Mouse (Mus musculus) retina, adult 2 months (tissue): Measurements from ENCODE around the gene Apom.
"Not testable (repeated sequence)": the region's sequence is repeated elsewhere in the genome, so short reads cannot be mapped to it uniquely, and the experiment has no call there.

ENCODE experiments used
- DNase-seq: peaks from one replicate; pipeline ENCODE4 v3.0.0-alpha.2; 2012; ENCODE audit warnings: low read depth, low spot score

The Apom gene

DNA sequence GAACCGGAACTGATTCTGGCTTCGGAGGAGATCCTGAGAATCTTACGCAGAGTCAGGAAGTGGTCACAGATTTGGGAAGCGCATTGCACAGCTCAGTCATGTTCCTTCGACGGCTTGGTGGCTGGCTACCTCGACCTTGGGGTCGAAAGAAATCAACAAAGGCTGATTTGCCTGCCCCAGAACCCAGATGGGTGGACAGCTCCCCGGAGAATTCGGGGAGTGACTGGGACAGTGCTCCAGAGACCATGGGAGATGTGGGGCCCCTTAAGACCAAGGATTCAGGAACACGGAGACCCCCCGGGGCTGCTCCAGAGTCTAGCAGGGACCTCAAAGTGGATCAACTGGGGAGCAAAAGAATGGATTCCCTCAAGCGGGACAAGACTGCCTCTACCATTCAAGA is 4.8 kb downstream of the Apom start:
- DNase-seq, result no peak

DNA sequence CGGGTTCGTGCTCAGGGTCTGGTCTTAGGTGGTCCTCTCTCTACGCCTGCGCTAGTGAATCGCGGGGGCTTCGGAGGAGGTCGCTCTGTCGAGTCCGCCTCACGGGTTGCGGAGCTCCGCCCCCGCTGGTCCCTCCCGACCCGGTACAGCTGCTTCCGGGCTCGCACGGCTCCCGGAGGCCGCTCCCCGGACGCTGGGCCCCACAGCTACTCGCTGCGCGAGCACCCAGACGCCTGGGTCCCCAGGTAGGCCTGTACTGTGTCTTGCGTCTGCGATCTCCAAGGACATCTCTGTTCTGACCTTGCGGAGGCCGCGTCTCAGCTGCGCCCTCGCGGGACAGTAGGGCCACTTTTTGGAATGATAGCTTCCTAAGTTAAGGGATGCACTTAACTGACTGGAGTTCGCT is 5.6 kb downstream of the Apom start, which contains the start of gene D17H6S53E:
D17H6S53E (plus strand) TSS at position 168 of the 406 bp plus-strand sequence.
- peak; percentile 26 for DNase-seq

DNA sequence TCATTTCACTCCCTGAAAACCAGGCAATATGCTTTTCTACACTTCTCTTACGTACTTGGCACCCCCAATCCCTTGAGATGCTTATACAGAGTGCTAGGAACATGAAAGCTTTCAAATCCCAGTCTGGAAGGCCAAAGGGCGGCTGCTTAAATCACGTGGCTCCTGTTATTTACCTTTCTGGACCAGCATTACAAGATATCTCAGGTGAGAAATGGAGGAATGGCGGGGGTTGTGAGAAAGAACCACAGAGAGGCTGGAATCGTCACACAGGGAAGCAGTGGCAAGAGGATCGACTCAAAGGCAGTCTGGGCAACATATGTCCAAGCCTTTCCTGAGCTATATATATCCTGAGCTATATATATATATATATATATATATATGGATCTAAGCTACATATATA is 6.3 kb downstream of the Apom start:
- DNase-seq, result no peak

DNA sequence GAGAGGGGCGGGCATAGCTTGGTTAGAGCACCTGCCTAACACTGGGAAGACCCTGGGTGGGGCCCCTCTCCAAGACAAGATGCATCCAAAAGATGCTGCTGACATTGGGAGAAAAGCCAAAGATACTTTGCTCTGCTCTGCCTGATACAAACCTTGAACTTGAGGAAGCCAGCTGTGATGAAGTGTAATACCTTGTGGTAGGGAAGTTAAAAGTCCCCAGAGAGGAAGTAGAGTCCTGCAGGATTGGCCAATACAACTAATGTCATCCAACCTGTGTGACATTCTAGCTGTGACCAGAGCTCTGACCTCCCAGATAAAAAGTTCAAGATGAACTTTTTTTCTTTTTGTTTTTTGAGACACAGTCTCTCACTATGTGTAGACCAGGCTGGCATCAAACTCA is 6.8 kb downstream of the Apom start:
- DNase-seq, result no peak

DNA sequence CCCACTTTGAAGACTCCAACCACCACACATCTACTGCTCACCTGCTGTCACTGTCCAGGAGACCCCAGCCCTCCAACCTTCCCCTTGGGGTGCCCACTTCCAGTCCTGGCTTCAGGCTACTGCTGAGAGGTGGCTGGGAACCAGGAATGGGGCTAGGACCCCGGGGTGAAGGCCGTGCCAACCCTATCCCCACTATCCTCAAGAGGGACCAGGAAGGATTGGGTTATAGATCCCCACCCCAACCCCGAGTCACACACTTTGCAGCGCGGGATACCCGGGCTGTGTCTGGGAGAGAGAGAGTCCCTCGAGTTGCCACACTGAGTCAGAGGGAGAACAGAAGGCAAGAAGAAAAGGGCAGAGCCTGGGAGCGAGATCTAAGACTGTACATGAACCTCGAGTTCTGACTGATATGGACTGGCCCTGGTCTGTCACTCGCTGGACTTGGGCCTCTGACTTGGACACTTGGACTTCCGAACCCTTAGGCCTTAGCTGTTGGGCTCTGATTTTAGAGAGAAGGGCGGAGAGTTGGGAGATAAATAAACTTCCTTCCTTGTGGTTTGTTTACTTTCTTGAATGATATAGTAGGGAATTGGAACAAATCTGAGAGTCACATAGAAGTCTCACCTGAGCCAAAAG is 7.5 kb downstream of the Apom start:
- DNase-seq, result not testable (repeated sequence)

DNA sequence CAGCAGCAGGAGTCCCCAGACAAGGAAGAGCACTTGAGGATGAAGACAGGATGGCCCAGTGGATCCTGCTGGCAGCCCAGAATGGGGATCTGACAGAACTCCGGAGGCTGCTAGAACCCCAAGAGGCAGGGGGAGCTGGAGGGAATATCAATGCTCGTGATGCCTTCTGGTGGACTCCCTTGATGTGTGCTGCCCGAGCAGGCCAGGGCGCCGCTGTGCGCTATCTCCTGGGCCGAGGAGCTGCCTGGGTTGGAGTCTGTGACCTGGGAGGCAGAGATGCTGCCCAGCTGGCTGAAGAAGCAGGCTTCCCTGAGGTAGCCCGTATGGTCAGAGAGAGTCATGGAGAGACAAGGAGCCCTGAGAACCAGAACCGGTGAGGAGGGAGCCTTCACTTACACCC is 8.6 kb downstream of the Apom start:
- DNase-seq, result not testable (repeated sequence)

DNA sequence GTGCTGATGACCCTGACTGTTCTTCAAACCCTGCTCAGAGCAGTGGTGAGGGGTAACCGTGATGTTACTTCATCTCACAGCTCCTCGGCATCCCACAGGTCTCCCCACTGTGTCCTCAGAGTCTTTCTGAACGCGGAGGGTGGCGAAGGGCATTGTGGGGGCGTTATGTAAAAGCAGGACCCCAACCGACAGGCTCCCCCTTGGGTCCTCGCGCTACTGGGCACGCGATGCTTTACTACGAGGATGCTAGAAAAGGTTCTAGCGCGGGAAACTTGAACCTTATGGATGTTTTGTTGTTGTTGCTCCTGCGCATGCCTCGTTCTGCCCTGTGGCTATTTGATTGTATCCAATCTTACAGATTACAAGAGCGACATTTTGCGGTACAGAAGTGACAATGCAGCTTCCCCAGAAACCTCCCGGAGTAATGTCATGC is 10.0 kb downstream of the Apom start, which contains the start of gene Csnk2b:
Csnk2b (minus strand) TSS at position 183 of the 433 bp plus-strand sequence.
- peak; percentile 33 for DNase-seq

DNA sequence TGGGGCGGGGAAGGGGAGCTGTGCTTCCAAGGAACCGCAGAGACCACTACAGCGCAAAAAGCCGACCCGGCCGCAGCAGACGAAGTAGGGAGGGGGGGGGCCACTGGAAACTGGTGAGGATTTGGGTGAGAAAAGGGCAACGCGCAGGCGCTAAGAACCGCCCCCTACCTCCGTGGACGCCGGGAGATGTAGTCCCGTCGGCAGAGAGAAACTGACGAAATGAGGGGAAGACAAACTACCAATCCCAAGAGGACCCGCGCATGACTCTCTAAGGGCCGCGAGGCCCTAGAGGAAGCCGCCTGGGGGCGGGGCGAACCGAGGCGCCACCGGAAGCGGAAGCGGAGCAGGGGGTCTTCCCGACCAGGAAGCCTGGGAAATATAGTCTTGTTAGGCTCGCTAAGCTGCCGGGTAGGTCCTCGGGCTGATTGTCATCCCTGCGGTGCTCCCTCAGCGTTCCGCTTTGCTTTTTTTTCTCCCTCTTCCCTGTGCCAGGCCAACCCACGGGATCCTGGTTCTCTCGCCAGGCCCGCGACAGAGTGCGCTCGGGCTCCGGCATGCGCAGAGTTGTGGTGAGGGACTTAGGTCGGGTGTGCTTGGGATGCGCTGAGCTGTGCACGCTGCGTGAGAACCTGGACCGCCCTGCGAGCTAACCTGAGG is 10.6 kb downstream of the Apom start, which contains the start of gene Gpank1:
Gpank1 (plus strand) TSS at position 313 of the 657 bp plus-strand sequence.
- DNase-seq, result peak; percentile 95

DNA sequence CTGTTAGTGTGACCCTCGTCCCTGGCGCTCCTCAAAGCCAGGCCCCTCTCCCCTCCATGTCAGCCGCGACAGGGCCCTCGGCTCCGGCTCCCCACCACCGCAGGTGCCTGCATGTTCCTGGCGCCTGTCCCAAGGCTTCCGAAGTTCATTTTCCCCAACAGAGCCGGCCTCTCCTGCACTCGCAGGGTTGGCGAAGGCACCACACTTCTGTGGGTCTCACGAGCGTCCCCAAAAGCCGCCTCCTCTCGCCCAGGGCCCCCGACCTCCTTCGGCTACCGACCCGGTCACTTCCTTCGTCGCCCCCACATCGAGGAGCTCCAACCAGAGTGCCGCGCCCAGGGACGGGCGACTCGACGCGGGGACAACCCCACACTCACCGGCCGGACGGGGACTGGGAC is 11.1 kb downstream of the Apom start:
- no peak for DNase-seq

DNA sequence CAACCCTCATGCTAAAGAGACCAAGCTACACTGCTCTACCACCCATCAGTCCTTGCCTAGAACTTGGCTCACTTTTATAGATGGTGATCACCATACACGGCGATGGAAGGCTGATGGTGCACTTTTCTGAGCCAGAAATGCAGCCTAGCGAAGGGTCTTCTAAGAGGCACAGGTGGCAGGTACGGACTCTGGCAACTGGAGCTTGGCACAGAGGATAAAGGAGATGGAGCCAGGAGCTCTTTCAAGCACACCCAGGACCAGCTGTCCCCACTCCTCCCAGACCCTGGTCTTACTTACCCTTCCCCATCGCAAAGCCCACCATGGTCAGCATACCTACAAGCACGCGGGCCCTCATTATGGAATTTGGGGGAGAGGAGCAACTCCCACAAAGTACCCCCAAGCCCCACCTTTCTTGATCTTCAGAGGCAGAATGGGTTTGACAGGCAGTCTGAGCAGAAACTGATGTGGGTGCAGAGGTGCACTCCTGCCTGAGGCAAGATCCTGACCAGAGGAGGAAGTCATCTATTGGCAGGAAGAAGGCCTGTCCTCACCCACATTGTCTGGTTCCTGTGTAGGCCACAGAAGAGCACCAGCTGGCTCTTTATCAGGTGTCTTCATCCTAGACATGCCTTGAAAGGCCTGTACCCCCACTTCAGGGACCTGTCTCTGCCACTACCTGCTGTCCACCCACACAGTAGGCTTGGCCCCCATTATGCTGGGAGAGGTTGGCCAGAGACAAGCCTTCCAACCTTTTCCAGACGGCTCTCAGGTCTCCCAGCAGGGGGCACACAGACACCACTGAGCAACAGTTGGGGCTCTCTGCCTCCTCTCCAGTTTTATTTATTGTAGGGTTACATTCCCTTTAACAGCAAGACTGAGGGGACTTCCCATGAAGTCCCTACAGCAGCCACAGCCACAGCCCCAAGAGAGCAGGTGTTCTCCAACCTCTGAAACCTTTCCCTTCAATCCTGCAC is 16.5 kb downstream of the Apom start, which contains the start of gene Ly6g5b:
Ly6g5b (minus strand) TSS at position 383 of the 974 bp plus-strand sequence.
- DNase-seq, result no peak

DNA sequence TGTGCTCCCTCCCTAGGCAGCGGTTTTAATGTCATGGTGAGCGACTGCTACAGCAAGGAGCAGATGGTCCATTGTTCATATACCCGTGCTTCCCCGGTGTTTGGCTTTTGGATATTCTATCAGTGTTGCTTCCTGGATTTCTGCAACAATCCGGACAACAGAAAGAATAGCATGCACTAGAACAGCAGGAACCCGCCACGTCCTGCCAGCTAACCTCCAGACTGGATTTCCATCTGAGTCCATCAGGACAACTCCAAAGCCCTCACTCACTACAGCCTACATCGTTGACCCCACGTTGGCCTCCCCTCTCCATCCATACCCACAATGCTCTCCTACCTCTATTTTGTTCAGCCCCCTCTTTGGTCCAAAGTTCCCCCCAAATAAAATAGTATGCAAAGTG is 20.1 kb downstream of the Apom start:
- no peak for DNase-seq

DNA sequence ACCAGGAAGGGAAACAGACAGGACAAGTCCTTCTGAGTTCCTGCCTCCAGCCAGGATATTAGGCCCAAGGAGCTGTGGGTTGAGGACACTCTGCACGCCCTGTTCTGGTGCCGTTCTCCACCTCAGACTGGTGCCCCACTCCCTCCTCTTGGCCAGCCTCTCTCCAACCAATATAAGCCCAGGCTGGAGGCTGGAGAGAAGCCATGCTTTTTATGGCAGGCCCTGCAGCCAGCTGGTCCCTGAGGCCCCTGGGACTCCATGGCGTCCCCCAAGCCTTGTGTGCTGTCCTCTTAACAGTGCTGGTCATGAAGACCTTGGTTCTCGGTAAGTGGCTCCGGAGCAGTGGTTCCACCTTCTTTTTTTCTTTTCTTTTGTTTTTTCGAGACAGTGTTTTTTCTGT is 23.8 kb downstream of the Apom start, which contains the start of gene Ly6g5c:
Ly6g5c (plus strand) TSS at position 183 of the 400 bp plus-strand sequence.
- DNase-seq, result no peak

DNA sequence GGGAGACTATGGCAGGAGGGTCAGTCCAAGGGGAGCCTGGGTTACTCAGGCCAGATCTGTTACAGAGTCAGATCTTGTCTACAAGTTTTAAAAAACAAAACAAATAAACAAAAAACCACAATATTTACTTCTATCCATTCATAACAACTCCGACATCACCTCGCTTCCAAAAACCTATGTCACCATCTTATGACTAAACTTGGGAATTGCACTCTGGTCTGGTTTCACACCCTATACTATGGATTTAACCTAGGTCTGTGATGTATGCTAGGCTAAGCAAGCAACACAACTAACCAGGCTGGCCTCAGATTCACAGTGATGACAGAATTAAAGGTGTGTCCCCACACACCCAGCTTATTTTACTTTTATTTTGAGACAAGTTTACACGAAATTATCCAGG is 25.3 kb downstream of the Apom start:
- no peak for DNase-seq

DNA sequence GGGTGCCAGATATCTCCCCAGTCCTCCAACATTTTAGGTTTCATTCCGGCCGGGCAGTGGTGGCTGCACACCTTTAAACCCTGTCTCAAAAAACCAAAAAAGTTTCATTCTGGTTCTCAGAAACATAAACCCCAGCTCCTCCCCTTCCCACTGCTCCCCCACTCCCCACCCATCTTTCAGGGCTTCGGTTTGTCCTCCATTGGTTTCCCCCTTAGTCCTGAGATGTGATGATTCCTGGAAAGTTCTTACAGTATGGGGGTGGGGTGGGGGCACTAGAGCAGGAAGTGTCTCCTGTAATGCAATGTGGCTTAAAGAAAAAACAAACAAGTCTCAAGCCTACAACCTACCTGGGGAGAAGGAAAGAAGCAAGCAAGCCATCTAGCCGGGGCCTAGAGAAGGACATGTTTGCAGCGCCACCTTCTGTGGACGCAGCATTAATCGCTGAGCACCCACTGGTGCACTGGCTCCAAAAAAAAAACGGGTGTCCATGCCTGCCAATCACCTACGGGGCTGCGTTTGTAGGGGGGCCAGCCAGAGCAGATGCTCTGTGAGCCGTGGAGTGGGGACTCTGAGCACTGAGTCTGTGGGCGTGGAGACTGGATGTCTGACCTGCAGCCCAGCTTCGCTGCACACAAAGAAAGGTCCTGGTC is 26.0 kb downstream of the Apom start:
- no peak for DNase-seq

DNA sequence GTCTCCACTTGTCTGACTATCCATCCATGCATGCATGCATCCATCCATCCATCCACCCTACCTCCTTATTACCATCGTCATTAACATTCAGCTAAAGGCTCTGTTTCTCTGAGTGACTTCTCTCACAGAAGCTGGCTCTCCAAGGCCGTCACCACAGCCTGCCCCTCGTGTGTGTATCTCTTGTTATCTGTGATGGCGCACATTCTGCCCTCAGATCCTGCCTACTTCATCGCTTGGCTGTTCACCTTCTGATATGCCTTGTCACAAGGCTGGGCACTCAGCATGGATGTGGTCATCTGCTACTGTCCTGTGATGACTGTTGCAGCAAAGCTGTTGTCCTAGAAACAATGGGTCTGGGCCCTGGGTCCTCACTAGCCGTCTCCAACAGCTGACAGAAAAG is 27.1 kb downstream of the Apom start:
- DNase-seq, result no peak

DNA sequence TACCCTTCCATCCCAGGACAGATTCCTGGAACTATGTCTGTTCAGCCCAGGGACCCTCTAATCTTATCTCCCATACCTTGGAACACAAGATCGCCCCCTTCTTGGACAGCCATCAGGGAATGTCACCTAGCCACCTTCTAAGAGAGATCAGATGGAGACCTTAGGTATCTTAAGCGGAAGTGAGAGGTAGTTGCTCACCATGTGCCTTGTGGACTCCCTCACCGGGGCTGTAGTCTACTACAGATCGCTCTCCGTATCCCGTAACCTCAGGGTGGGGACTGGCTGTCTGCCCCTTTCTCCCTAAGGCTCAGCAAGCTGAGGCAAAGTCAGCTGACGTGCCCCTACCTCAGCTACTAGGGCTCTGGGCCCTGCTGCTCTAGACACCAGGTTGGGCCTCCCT is 27.8 kb downstream of the Apom start:
- DNase-seq, result no peak

DNA sequence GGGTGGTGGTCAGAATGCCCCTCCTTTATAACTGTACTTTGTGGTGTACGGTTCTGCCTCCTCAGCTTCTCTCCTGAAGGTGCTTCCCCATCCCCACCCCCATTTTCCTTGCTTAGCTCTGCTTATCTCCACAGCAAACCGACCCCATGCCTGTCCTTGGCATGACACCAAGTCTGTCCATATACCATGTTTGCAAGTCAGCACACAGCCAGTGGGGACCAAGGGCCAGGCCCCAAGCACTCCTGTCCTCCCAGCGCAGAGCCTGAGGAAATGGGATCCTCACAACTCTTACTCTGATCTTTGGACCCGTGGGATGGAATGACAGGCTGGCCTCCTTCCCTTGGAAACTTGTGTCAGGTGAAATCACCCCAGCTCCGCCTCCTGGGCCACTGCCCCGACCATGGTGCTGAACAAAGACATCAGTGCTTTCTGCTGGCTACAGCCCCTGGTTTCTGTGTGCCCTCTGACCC is 28.6 kb downstream of the Apom start:
- no peak for DNase-seq

DNA sequence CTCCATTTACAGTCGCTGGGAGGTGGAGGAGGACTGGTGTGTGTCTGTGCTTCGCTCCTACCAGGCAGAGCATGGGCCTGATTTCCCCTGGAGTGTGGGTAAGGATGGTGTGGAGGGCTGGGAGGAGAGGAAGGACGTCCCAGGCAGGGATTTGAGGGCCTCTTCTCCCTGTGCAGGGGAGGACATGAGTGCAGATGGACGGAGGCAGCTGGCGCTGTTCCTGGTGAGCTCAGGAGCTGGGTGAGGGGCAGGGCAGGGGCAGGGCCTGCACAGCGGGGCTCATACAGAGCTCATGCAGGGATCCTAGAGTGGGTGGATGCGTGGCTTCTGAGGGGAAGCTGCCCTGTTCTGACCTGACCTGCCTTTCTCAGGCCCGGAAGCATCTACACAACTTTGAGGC is 29.6 kb downstream of the Apom start:
- DNase-seq, result no peak

DNA sequence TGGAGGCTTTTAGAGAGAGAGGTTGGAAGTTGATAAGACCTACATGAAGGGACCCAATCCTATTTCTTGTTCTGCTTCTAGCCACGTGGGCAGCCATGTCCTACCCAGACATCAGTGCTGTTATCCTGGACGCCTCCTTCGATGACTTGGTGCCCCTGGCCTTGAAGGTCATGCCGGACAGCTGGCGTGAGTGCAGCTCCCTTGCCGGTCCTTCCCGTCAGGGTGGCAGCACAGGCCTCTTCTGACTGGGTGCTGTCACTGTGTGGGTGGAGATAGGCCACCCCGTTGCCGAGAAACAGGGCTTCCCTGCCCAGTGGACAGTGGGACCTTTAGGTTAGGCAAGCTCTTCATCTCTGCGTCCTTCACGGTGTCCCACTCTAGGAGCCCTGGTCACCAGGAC is 30.7 kb downstream of the Apom start:
- DNase-seq, result no peak

DNA sequence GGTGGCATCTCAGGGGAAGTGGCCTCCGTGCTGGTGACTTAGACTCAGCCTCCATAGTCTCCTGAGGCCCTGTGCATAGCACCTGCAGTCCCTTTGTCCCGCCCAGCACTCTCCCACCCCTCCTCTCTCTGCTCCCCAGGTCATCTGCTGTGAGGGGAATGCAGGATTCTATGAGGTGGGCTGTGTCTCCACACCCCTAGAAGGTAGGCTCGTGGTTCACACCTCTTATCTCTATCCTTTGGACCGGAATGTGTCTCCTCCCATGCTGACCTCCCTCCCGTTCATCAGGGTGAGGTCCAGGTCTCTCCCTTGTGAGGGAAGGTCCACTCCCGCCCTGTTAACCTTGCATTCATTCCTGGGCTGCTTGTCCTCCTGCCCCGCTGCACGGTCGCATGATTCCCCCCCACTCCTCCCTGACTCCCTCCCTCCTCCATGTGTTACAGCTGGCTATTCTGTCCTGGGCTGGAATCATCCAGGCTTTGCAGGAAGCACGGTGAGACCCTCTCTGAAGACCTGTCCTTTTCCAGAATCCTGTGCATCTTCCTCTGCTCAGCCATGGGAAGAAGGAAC is 31.6 kb downstream of the Apom start:
- DNase-seq, result no peak

DNA sequence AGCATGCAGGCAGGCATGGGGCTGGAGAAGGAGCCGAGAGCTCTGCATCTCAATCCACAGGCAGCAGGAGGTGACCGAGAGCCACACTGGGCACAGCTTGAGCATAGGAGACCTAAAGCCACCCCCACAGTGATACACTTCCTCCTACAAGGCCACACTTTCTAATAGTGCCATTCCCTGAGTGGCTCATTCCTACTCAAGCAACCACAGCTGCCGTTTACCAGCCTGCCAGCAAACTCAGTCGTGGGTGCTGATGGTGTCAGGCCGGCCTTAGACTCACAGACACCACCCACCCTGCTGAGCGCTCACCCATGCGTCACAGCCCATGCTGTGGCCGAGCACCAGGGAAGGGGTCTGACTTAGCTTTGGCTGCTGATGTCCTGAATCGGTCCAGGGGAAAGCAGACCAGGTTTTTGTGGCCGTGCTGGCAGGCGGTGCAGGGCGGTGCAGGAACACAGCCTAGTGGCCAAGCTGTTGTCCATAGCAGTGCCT is 34.6 kb downstream of the Apom start:
- no peak for DNase-seq
